Mouse (Mus musculus) neural tube, embryonic 12.5 days (tissue): ENCODE data around the gene Atp9a. TPM values are rescaled to one million over a fixed set of nuclear protein-coding genes. Genes with fewer than 3 reads are reported as not detected.

Experiments used
- ATAC-seq: fragments of 200-750 bp; cut with Nextera tagmentation; 2 replicates; pipeline ENCODE4 v1.8.0; 2017; ENCODE audit warnings: low read depth, mild to moderate bottlenecking, moderate TSS enrichment, moderate library complexity; ENCODE audit not compliant: low FRiP score
- H3K27ac ChIP-seq: fragments of 300-500 bp; sonication (generic); 2 replicates; pipeline ENCODE4 v1.5.1; 2016
- H3K27me3 ChIP-seq: fragments of 300-500 bp; sonication (generic); replicated peaks from 2 replicates; pipeline ENCODE4 v1.6.1; 2016; ENCODE audit warnings: mild to moderate bottlenecking
- H3K36me3 ChIP-seq: fragments of 300-500 bp; sonication (generic); 2 replicates; pipeline ENCODE4 v1.6.1; 2016; ENCODE audit warnings: mild to moderate bottlenecking
- H3K4me1 ChIP-seq: fragments of 300-500 bp; sonication (generic); 2 replicates; pipeline ENCODE4 v1.6.1; 2016
- H3K4me2 ChIP-seq: fragments of 300-500 bp; sonication (generic); replicated peaks from 2 replicates; pipeline ENCODE4 v1.6.1; 2016; ENCODE audit warnings: mild to moderate bottlenecking
- H3K4me3 ChIP-seq: fragments of 300-500 bp; sonication (generic); 2 replicates; pipeline ENCODE4 v1.5.1; 2016
- H3K9ac ChIP-seq: fragments of 300-500 bp; sonication (generic); 2 replicates; pipeline ENCODE4 v1.6.1; 2016; ENCODE audit warnings: mild to moderate bottlenecking
- H3K9me3 ChIP-seq: fragments of 300-500 bp; sonication (generic); 2 replicates; pipeline ENCODE4 v1.6.1; 2016; ENCODE audit warnings: mild to moderate bottlenecking
- WGBS: fragments of 180-500 bp; shearing (Covaris S2); methylation state at CpG from one replicate; pipeline ENCODE4 v1.1.7; 2016; 5-methylcytosine and 5-hydroxymethylcytosine counted together
- microRNA-seq: library from miRNA; unstranded; fragments of <30 nt; microRNA quantifications from one replicate; pipeline ENCODE4, GENCODE M21; 2017
- polyA plus RNA-seq: library from polyadenylated mRNA; unstranded; fragments of >200 nt; fragmentation: Nextera tagmentation; extraction: Ambion mirVana; gene quantifications from 2 replicates; pipeline ENCODE4 v1.2.1, GENCODE M21; 2016

Gene Atp9a
- polyA plus RNA-seq, 1 experiment from 2014 or later, result 74.8 TPM

GRCm38 (mm10) chr2:168589368-168590167 is 152.6 kb downstream of the Atp9a start:
- H3K4me2 ChIP-seq, result peak overlapping the region; percentile 66
- no peaks in the 10 kb centered on the region for H3K9me3 ChIP-seq
- H3K36me3 ChIP-seq, result no peaks in the 10 kb centered on the region
- H3K27ac ChIP-seq, result no peak overlapping the region
- H3K4me3 ChIP-seq, result peak overlapping the region; percentile 27
- peak overlapping the region; percentile 44; the same call in 1 of the 2 replicates for H3K9ac ChIP-seq
- H3K4me1 ChIP-seq, result peaks cover 12% of the 10 kb centered on the region
- WGBS, result 6% methylated on average over 21 of the region's 21 CpGs
- ATAC-seq, result peak; percentile 21; the same call in 1 of the 2 replicates
- peaks cover 34% of the 10 kb centered on the region for H3K27me3 ChIP-seq

- no peaks in the 10 kb centered on the region for H3K36me3 ChIP-seq
- ATAC-seq, result no peak
- H3K9me3 ChIP-seq, result no peaks in the 10 kb centered on the region
- H3K27me3 ChIP-seq, result peaks cover 34% of the 10 kb centered on the region
- no peak overlapping the region for H3K9ac ChIP-seq
- H3K4me1 ChIP-seq, result peaks cover 15% of the 10 kb centered on the region
- H3K4me3 ChIP-seq, result no peak overlapping the region
- no peak overlapping the region for H3K27ac ChIP-seq
- H3K4me2 ChIP-seq, result no peak overlapping the region
- WGBS, result 65% methylated on average over 11 of the region's 11 CpGs
Observed at GRCm38 (mm10) chr2:168588591-168589367, 153.4 kb downstream of the Atp9a start.

- ATAC-seq, result no peak
- Histone ChIP-seq H3K9me3 (no peaks in the 10 kb centered on the region), H3K4me1 (peaks cover 15% of the 10 kb centered on the region), H3K9ac (no peak overlapping the region), H3K27ac (no peak overlapping the region), H3K4me2 (no peak overlapping the region), H3K4me3 (no peak overlapping the region), H3K27me3 (peaks cover 33% of the 10 kb centered on the region), H3K36me3 (no peaks in the 10 kb centered on the region)
- 73% methylated on average over 8 of the region's 8 CpGs for WGBS
Observed at GRCm38 (mm10) chr2:168587159-168587558, 155.1 kb downstream of the Atp9a start.

GRCm38 (mm10) chr2:168586512-168586911 is 155.7 kb downstream of the Atp9a start:
- H3K4me3 ChIP-seq, result no peak overlapping the region
- H3K4me2 ChIP-seq, result no peak overlapping the region
- peaks cover 26% of the 10 kb centered on the region for H3K27me3 ChIP-seq
- H3K36me3 ChIP-seq, result no peaks in the 10 kb centered on the region
- H3K4me1 ChIP-seq, result peaks cover 15% of the 10 kb centered on the region
- 91% methylated on average over 12 of the region's 12 CpGs for WGBS
- no peaks in the 10 kb centered on the region for H3K9me3 ChIP-seq
- no peak overlapping the region for H3K9ac ChIP-seq
- no peak overlapping the region for H3K27ac ChIP-seq
- no peak for ATAC-seq

- peaks cover 10% of the 10 kb centered on the region; the same call in 1 of the 2 replicates for H3K27me3 ChIP-seq
- H3K27ac ChIP-seq, result no peak overlapping the region
- 81% methylated on average over 6 of the region's 6 CpGs for WGBS
- no peak overlapping the region for H3K4me3 ChIP-seq
- H3K9me3 ChIP-seq, result no peaks in the 10 kb centered on the region
- no peak overlapping the region for H3K9ac ChIP-seq
- no peak for ATAC-seq
- no peak overlapping the region for H3K4me2 ChIP-seq
- H3K36me3 ChIP-seq, result no peaks in the 10 kb centered on the region
- peaks cover 18% of the 10 kb centered on the region for H3K4me1 ChIP-seq
Observed at GRCm38 (mm10) chr2:168584857-168585256, 157.4 kb downstream of the Atp9a start.

Small RNAs within 50 kb of the gene (microRNA-seq; reads per million reads assigned to microRNA genes)
- gene Mir7004, result 1.1 reads per million

Other genes with a start within 250 kb of the Atp9a start
- gene Nfatc2, start 140.8 kb downstream of the Atp9a start, polyA plus RNA-seq, result 1.5 and 1.7 TPM in 2 replicates
- 2.6 and 3.5 TPM in 2 replicates for gene Sall4, start 25.5 kb upstream of the Atp9a start, polyA plus RNA-seq
- 30.8 and 31.3 TPM in 2 replicates for gene Zfp64, start 213.2 kb upstream of the Atp9a start, polyA plus RNA-seq